Mouse (Mus musculus) heart, postnatal 0 days (tissue): ENCODE results near the gene Wrb. TPM values are rescaled to one million over a fixed set of nuclear protein-coding genes. Genes with fewer than 3 reads are reported as not detected.
"Not testable (repeated sequence)": the region's sequence is repeated elsewhere in the genome, so short reads cannot be mapped to it uniquely, and the experiment has no call there.

Experiments used
- ATAC-seq: fragments of 200-750 bp; cut with Nextera tagmentation; 2 replicates; pipeline ENCODE4 v1.8.0; 2017; ENCODE audit warnings: low read depth, moderate number of reproducible peaks, moderate library complexity; ENCODE audit not compliant: insufficient read depth
- DNase-seq: peaks from one replicate; pipeline ENCODE4 v3.0.0-alpha.2; 2016; ENCODE audit warnings: low spot score
- H3K27ac ChIP-seq: fragments of 300-500 bp; sonication (generic); 2 replicates; pipeline ENCODE4 v1.5.1; 2014; ENCODE audit warnings: low read depth, mild to moderate bottlenecking
- H3K27me3 ChIP-seq: fragments of 300-500 bp; sonication (generic); 2 replicates; pipeline ENCODE4 v1.6.1; 2014; ENCODE audit warnings: low read length, mixed read lengths; ENCODE audit not compliant: control insufficient read depth, insufficient read depth
- H3K36me3 ChIP-seq: fragments of 300-500 bp; sonication (generic); replicated peaks from 2 replicates; pipeline ENCODE4 v1.6.1; 2014; ENCODE audit warnings: low read length, mixed read lengths; ENCODE audit not compliant: control insufficient read depth, insufficient read depth
- H3K4me1 ChIP-seq: fragments of 300-500 bp; sonication (generic); 2 replicates; pipeline ENCODE4 v1.6.1; 2014; ENCODE audit warnings: antibody characterized with exemption; ENCODE audit not compliant: control insufficient read depth, insufficient read depth
- H3K4me2 ChIP-seq: fragments of 300-500 bp; sonication (generic); 2 replicates; pipeline ENCODE4 v1.6.1; 2014; ENCODE audit warnings: low read depth, mild to moderate bottlenecking, low read length, moderate library complexity
- H3K4me3 ChIP-seq: fragments of 300-500 bp; sonication (generic); 2 replicates; pipeline ENCODE4 v1.5.1; 2014; ENCODE audit warnings: low read depth, low read length
- H3K9ac ChIP-seq: fragments of 300-500 bp; sonication (generic); replicated peaks from 2 replicates; pipeline ENCODE4 v1.6.1; 2014; ENCODE audit warnings: low read depth, low read length, mixed read lengths
- H3K9me3 ChIP-seq: fragments of 300-500 bp; sonication (generic); replicated peaks from 2 replicates; pipeline ENCODE4 v1.6.1; 2016; ENCODE audit warnings: low read length; ENCODE audit not compliant: control insufficient read depth
- CTCF ChIP-seq: IDR thresholded peaks from 2 replicates; pipeline ENCODE4 v1.5.1; 2016; ENCODE audit warnings: antibody characterized with exemption, control low read depth, low read depth
- EP300 ChIP-seq: IDR thresholded peaks from 2 replicates; pipeline ENCODE4 v1.6.1; 2016; ENCODE audit warnings: antibody characterized with exemption, low read depth
- WGBS: fragments of 180-500 bp; shearing (Covaris S2); extraction: QIAGEN DNeasy Blood & Tissue Kit; methylation state at CpG from one replicate; pipeline ENCODE4 v1.1.7; 2014; 5-methylcytosine and 5-hydroxymethylcytosine counted together
- polyA plus RNA-seq: library from polyadenylated mRNA; unstranded; fragments of >200 nt; fragmentation: Nextera tagmentation; extraction: Ambion mirVana; gene quantifications from 2 replicates; pipeline ENCODE4 v1.2.1, GENCODE M21; 2015
- total RNA-seq: library from RNA; depleted of rRNA; stranded (reverse); fragments of >200 nt; gene quantifications from 2 replicates; pipeline ENCODE4 v1.2.3, GENCODE M21; 2014; ENCODE audit warnings: low replicate concordance

Wrb gene
- total and polyA plus RNA-seq, 2 experiments from 2014 or later = 28.9 to 54.7 TPM

- peak overlapping the region; percentile 84 for H3K4me2 ChIP-seq
- peaks cover 37% of the 10 kb centered on the region for H3K36me3 ChIP-seq
- peak; percentile 24 for DNase-seq
- WGBS = under 1% methylated on average over 42 of the region's 52 CpGs
- H3K9ac ChIP-seq = peak overlapping the region; percentile 84
- peaks cover 20% of the 10 kb centered on the region for H3K4me1 ChIP-seq
- peak; percentile 16 for ATAC-seq
- peak overlapping the region; percentile 98 for H3K27ac ChIP-seq
- H3K9me3 ChIP-seq = no peaks in the 10 kb centered on the region
- H3K4me3 ChIP-seq = peak overlapping the region; percentile 69
- H3K27me3 ChIP-seq = no peaks in the 10 kb centered on the region
- TF ChIP-seq CTCF = no peak
Measured at GRCm38 (mm10) chr16:96127288-96127656, 17.9 kb upstream of the Wrb start.

- peak within 1 kb of the TSS; percentile 84 for H3K9ac ChIP-seq
- H3K4me3 ChIP-seq = peak within 1 kb of the TSS; percentile 69
- H3K9me3 ChIP-seq = no peaks in the 10 kb centered on the region
- peaks cover 32% of the 10 kb centered on the region for H3K36me3 ChIP-seq
- peak within 1 kb of the TSS; percentile 84 for H3K4me2 ChIP-seq
- no peaks in the 10 kb centered on the region for H3K27me3 ChIP-seq
- ATAC-seq (peak; percentile 95), DNase-seq (peak; percentile 97)
- under 1% methylated on average over 60 of the region's 72 CpGs for WGBS
- peaks cover 20% of the 10 kb centered on the region for H3K4me1 ChIP-seq
- H3K27ac ChIP-seq = peak within 1 kb of the TSS; percentile 98
- TF ChIP-seq CTCF (no peak), EP300 (no peak)
Measured at GRCm38 (mm10) chr16:96127657-96128344, 17.4 kb upstream of the Wrb start, which contains the start of gene Hmgn1. Gene Hmgn1 (minus strand): TSS chr16:96127729.

DNA sequence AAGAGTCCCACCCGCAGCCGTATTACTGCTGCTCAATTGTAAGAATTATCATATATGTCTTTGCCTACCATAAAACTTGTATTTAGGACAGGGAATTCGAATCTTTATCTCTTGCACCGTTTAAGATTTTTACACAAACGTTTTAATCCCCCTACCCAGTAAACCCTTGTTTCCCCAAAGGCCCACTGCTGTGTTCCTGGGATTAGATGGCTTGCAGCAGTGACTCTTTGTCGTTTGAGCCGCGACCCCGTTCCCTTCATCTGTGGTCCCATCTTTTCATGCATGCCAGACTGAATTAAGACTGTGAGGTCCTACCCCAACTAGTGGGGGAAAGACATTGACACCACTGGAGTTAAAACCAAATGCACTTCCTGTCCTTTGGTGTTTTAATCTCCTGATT, 16.7 kb upstream of the Wrb start:
- Histone ChIP-seq H3K27ac (peak overlapping the region; percentile 98), H3K4me3 (peak overlapping the region; percentile 69), H3K9ac (peak overlapping the region; percentile 84), H3K4me2 (peak overlapping the region; percentile 84), H3K4me1 (peaks cover 20% of the 10 kb centered on the region), H3K36me3 (peaks cover 25% of the 10 kb centered on the region), H3K9me3 (no peaks in the 10 kb centered on the region), H3K27me3 (no peaks in the 10 kb centered on the region)
- WGBS = 3% methylated on average over 9 of the region's 9 CpGs
- DNase-seq (no peak), ATAC-seq (no peak)
- no peak for TF ChIP-seq EP300
- TF ChIP-seq CTCF = no peak

- not testable (repeated sequence) for H3K27ac ChIP-seq, H3K9me3 ChIP-seq, H3K36me3 ChIP-seq, H3K9ac ChIP-seq, H3K27me3 ChIP-seq, DNase-seq
- Histone ChIP-seq H3K4me2 (peak overlapping the region; percentile 28; the same call in 1 of the 2 replicates), H3K4me3 (peak overlapping the region; percentile 67; the same call in 1 of the 2 replicates), H3K4me1 (peaks cover 15% of the 10 kb centered on the region; the same call in 1 of the 2 replicates)
- WGBS = 26% methylated on average over 6 of the region's 6 CpGs
- ATAC-seq = peak; percentile 20
Measured at GRCm38 (mm10) chr16:96144748-96145109, 478 bp upstream of the Wrb start.

DNA sequence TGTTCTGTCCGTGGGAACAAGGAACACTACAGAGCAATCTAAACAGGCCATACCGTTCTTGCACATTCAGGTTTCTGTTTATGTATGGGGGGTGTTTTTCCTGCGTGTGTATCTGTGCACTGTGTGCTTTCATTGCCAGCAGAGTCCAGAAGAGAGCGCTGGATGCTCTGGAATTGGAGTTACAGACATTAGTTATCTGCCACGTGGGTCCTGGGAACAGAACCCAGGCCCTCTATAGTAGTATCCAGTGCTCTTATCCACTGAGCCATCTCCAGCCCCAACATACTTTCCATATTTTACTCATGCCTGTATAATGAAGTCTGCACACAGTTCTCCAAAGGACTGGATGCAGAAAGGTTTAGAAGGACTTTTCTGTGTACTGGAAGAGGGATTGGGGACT, 607 bp downstream of the Wrb start:
- H3K9me3 ChIP-seq = no peaks in the 10 kb centered on the region

DNA sequence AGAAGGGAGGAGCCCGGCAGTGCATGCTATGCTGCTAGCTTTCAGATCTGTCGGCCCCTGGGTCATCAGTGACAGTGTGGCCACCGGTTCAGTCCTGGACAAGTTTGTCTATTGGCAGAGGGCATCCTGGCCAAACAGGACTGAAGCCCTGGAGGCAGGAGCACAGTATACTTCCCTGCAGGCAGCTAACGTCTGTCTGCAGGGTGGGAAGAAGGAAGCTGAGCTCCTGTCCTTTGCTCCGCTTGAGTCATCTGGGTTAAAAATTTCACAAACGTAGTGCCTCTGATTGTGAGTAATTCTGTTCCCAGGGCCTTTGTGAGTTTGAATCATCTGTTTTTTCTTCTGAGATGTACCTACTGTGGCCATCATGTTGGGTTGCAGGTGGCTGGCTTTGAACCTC, 3.6 kb downstream of the Wrb start:
- no peak overlapping the region for H3K4me2 ChIP-seq
- 28% methylated on average over 6 of the region's 6 CpGs for WGBS
- no peak overlapping the region for H3K9ac ChIP-seq
- H3K36me3 ChIP-seq = 0 out of 2 replicates have a peak, but pooled peaks cover 6% of the 10 kb centered on the region
- no peak for DNase-seq
- H3K4me3 ChIP-seq = no peak overlapping the region
- H3K9me3 ChIP-seq = no peaks in the 10 kb centered on the region
- H3K27ac ChIP-seq = peak overlapping the region; percentile 62
- H3K4me1 ChIP-seq = peaks cover 15% of the 10 kb centered on the region; the same call in 1 of the 2 replicates
- TF ChIP-seq CTCF = no peak
- TF ChIP-seq EP300 = no peak
- no peak for ATAC-seq
- no peaks in the 10 kb centered on the region for H3K27me3 ChIP-seq

More for the DNA sequence above, 607 bp downstream of the Wrb start:
- Histone ChIP-seq H3K4me2 (peak overlapping the region; percentile 94), H3K4me3 (peak overlapping the region; percentile 67), H3K9ac (peak overlapping the region; percentile 61), H3K4me1 (peaks cover 15% of the 10 kb centered on the region; the same call in 1 of the 2 replicates), H3K36me3 (no peaks in the 10 kb centered on the region), H3K27me3 (no peaks in the 10 kb centered on the region), H3K27ac (no peak overlapping the region)
- no peak for TF ChIP-seq CTCF
- TF ChIP-seq EP300 = no peak
- under 1% methylated on average over 5 of the region's 5 CpGs for WGBS
- DNase-seq (no peak), ATAC-seq (no peak)
